In the genomic region with DNA sequence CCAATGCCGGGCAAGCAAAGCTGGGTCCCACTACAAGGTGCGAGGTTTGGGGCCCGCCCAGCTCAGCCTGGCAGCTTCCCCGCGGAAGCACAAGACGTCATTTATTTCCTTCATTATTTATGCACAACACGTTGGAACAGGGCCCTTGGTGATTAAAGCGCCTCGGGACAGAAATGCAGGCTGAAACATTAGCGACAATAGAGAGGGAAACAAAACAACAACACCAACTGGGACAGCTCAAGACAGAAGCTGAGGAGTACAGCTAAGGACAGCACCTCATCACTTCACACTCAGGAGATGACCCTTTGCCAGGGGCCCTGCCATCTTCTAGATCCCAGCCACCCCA, we compare ENCODE assay signal across 7 mouse cellular contexts.
DNase-seq lines count a peak whose midpoint lies in the region; ATAC-seq and TF ChIP-seq lines count a peak whose summit lies in the region.

No protein-coding gene starts in this region.

- no peak overlapping the region for H3K27ac ChIP-seq in neural tube, embryonic 11.5 days (ENCODE audit: low read depth, low read length)
- peak overlapping the region; percentile 26; the same call in 1 of the 2 replicates for H3K27ac ChIP-seq in forebrain, embryonic 16.5 days (ENCODE audit: low read length)
- no peak overlapping the region for H3K27ac ChIP-seq in kidney, postnatal 0 days
- H3K27ac ChIP-seq in midbrain, embryonic 13.5 days, result peak overlapping the region; percentile 35; the same call in 1 of the 2 replicates

- H3K9me3 ChIP-seq in neural tube, embryonic 11.5 days (ENCODE audit: control insufficient read depth, low read length), result no peaks in the 10 kb centered on the region
- no peaks in the 10 kb centered on the region; the same call in 1 of the 2 replicates for H3K9me3 ChIP-seq in forebrain, embryonic 16.5 days (ENCODE audit: control insufficient read depth, low read length)
- H3K9me3 ChIP-seq in kidney, postnatal 0 days (replicated peaks; ENCODE audit: low read length), result no peaks in the 10 kb centered on the region
- H3K9me3 ChIP-seq in midbrain, embryonic 13.5 days, result no peaks in the 10 kb centered on the region

- no peak for TF ChIP-seq CTCF in kidney, postnatal 0 days (IDR thresholded peaks at IDR 0.05; ENCODE audit: low read depth)

- ATAC-seq in neural tube, embryonic 11.5 days (ENCODE audit: insufficient read depth, low FRiP score, low TSS enrichment), result peak; percentile 58; the same call in 1 of the 2 replicates
- peak; percentile 74 for ATAC-seq in forebrain, embryonic 16.5 days
- no peak for ATAC-seq in kidney, postnatal 0 days (replicated peaks; ENCODE audit: low FRiP score, low read depth)
- peak; percentile 74 for ATAC-seq in midbrain, embryonic 13.5 days

- peak; percentile 48 for DNase-seq in neural tube, embryonic 11.5 days (ENCODE audit: low spot score)
- no peak for DNase-seq in neural tube, embryonic 10.5 days (ENCODE audit: extremely low spot score, low spot score)
- DNase-seq in kidney, postnatal 0 days (ENCODE audit: low spot score), result peak; percentile 51
- DNase-seq in gastrocnemius, adult 8-10 months (ENCODE audit: low spot score in 2 of 2), result no peak
- DNase-seq in urinary bladder, postnatal 10 days (ENCODE audit: low spot score), result no peak

- H3K4me1 ChIP-seq in neural tube, embryonic 11.5 days (ENCODE audit: control insufficient read depth, insufficient read depth, low read length), result peaks cover 5% of the 10 kb centered on the region; the same call in 1 of the 2 replicates
- H3K4me1 ChIP-seq in forebrain, embryonic 16.5 days (replicated peaks; ENCODE audit: control insufficient read depth, insufficient read depth, low read length), result peaks cover 24% of the 10 kb centered on the region
- no peaks in the 10 kb centered on the region; the same call in 1 of the 2 replicates for H3K4me1 ChIP-seq in kidney, postnatal 0 days (replicated peaks; ENCODE audit: insufficient read depth, low read length)
- H3K4me1 ChIP-seq in midbrain, embryonic 13.5 days (replicated peaks), result peaks cover 27% of the 10 kb centered on the region

- no peaks in the 10 kb centered on the region for H3K27me3 ChIP-seq in neural tube, embryonic 11.5 days (ENCODE audit: control insufficient read depth, insufficient read depth, low read length)
- H3K27me3 ChIP-seq in forebrain, embryonic 16.5 days (replicated peaks; ENCODE audit: control insufficient read depth, insufficient read depth, low read length), result no peaks in the 10 kb centered on the region
- H3K27me3 ChIP-seq in kidney, postnatal 0 days (ENCODE audit: insufficient read depth, low read length), result no peaks in the 10 kb centered on the region
- H3K27me3 ChIP-seq in midbrain, embryonic 13.5 days, result no peaks in the 10 kb centered on the region

- peak overlapping the region; percentile 32 for H3K4me2 ChIP-seq in neural tube, embryonic 11.5 days (ENCODE audit: low read depth)
- H3K4me2 ChIP-seq in forebrain, embryonic 16.5 days (ENCODE audit: low read length), result peak overlapping the region; percentile 55
- H3K4me2 ChIP-seq in kidney, postnatal 0 days (ENCODE audit: low read length), result peak overlapping the region; percentile 44
- H3K4me2 ChIP-seq in midbrain, embryonic 13.5 days (replicated peaks), result peak overlapping the region; percentile 45

- 2% methylated on average over 10 of the region's 10 CpGs for WGBS in neural tube, embryonic 11.5 days
- under 1% methylated on average over 10 of the region's 10 CpGs for WGBS in forebrain, embryonic 16.5 days
- WGBS in kidney, postnatal 0 days, result 3% methylated on average over 10 of the region's 10 CpGs
- WGBS in midbrain, embryonic 13.5 days, result 2% methylated on average over 10 of the region's 10 CpGs

- H3K4me3 ChIP-seq in neural tube, embryonic 11.5 days (ENCODE audit: low read depth, low read length), result no peak overlapping the region
- peak overlapping the region; percentile 28 for H3K4me3 ChIP-seq in forebrain, embryonic 16.5 days (replicated peaks; ENCODE audit: low read length)
- no peak overlapping the region for H3K4me3 ChIP-seq in kidney, postnatal 0 days (replicated peaks; ENCODE audit: low read depth, low read length)
- peak overlapping the region; percentile 11; the same call in 1 of the 2 replicates for H3K4me3 ChIP-seq in midbrain, embryonic 13.5 days (replicated peaks)

- no peaks in the 10 kb centered on the region for H3K36me3 ChIP-seq in neural tube, embryonic 11.5 days (ENCODE audit: control insufficient read depth, insufficient read depth, low read length)
- no peaks in the 10 kb centered on the region for H3K36me3 ChIP-seq in forebrain, embryonic 16.5 days (ENCODE audit: control insufficient read depth, insufficient read depth)
- no peaks in the 10 kb centered on the region for H3K36me3 ChIP-seq in kidney, postnatal 0 days (ENCODE audit: insufficient read depth, low read length)
- no peaks in the 10 kb centered on the region for H3K36me3 ChIP-seq in midbrain, embryonic 13.5 days

- no peak overlapping the region for H3K9ac ChIP-seq in neural tube, embryonic 11.5 days (ENCODE audit: low read length)
- H3K9ac ChIP-seq in forebrain, embryonic 16.5 days (replicated peaks; ENCODE audit: low read depth, low read length), result peak overlapping the region; percentile 42
- no peak overlapping the region for H3K9ac ChIP-seq in kidney, postnatal 0 days (ENCODE audit: low read depth, low read length)
- H3K9ac ChIP-seq in midbrain, embryonic 13.5 days (replicated peaks), result 0 out of 2 replicates have a peak overlapping the region, but pooled peaks have one; percentile 6

Comparison
In these comparisons a context has a peak if more than half of its experiments do, and no peak if none do; other contexts are left out.
1. DNase-seq: peak in neural tube, embryonic 11.5 days (single experiment) and kidney, postnatal 0 days (single experiment); none in neural tube, embryonic 10.5 days (single experiment), gastrocnemius, adult 8-10 months (0 of 2) and urinary bladder, postnatal 10 days (single experiment).
2. H3K27ac ChIP-seq: peak in forebrain, embryonic 16.5 days (single experiment) and midbrain, embryonic 13.5 days (single experiment); none in neural tube, embryonic 11.5 days (single experiment) and kidney, postnatal 0 days (single experiment).
3. H3K4me3 ChIP-seq: peak in forebrain, embryonic 16.5 days (single experiment) and midbrain, embryonic 13.5 days (single experiment); none in neural tube, embryonic 11.5 days (single experiment) and kidney, postnatal 0 days (single experiment).
4. H3K9ac ChIP-seq: peak in forebrain, embryonic 16.5 days (single experiment) and midbrain, embryonic 13.5 days (single experiment); none in neural tube, embryonic 11.5 days (single experiment) and kidney, postnatal 0 days (single experiment).
5. Peak in every context shown above with its lines, with median percentiles within 50 percentile points of each other: H3K4me2 ChIP-seq.